Mouse (Mus musculus) right cerebral cortex, postnatal 36 days (tissue): ENCODE results near the gene C2cd4b.
A peak's percentile ranks its signal among the peaks of the same experiment; 100 is the strongest.

ENCODE experiments used
- DNase-seq, 2 experiments: peaks; one replicate each; pipeline ENCODE4 v3.0.0; 2022; ENCODE audit warnings: low spot score in 2 of 2, mixed read lengths in 1 of 2

The C2cd4b gene

DNA sequence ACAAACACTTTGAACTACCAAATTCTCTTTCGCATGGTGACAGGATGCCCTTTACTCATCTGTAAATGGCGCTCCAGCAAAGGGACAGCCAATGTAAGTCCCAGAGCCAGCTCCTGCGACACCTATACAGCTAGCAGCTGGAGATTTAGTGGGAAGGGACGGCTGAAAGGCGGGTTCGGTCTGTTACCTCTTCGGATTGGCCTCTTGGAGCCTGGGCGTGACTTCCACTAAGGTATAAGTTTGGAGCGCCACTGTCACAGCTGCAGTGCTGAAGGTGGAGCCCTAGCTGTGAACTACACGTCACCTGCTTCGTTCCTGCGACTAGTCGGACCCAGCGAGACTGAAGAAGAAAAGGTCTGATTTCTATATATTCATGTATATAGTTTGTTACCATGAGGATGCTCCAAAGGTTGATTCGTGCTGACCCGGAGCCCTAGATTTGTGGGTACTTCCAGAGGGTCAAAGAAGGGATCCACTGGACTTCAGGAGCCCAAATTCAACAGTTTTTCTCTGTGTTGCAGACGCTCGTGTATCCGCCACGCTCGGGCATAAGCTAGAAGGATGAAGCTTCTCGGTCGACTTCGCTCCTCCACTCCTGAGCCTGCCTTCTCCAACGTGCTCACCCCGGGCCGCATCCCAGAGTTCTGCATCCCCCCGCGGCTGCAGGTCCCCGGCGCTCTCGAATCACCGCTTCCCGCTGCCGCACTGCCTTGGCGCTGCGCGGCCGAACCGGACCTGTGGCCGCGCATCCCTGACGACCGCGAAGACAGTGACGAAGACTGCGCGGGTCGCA is at the start of gene C2cd4b:
TSS of gene C2cd4b (plus strand) at position 275 of the 793 bp plus-strand sequence.
- peak; percentile 31 to 41 for DNase-seq

DNA sequence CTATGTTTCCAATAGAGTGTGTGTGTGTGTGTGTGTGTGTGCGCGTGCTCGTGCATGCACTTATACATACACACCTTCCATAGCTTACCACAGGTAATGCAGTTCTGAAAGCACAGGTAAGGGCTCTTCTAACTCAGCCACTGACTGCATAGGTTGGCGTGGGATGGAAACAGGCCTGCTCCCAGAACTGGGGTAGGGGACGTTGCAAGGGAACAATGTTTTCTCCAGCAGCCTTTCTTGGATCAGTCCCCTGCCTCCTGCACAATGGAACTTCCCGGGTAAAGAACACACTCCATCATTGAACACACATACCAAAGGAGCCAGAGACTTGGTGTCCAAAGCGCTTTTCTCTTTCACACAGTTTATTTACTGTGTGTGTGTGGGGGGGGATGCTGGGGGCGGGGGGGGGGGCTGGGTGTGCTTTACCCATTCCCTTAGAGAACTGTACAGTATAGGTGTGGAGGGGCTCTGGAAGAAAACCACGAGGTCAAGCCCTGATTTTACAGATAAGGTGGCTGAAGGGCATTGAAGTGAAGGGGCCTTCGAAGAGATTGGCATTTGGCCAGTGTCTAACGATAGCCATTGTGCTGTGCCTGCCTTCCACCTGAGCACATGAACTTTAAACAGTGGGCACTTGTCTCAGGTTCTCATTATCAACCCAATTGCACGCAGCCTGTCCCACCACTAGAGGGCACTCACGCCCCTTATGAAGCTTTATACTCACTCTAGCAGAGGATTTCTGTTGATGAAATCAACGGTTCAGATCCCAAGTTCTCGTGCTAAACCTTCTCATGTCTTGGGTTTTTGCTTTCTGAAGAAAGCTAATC is 48.0 kb upstream of the C2cd4b start:
- peak; percentile 56 to 72 for DNase-seq

DNA sequence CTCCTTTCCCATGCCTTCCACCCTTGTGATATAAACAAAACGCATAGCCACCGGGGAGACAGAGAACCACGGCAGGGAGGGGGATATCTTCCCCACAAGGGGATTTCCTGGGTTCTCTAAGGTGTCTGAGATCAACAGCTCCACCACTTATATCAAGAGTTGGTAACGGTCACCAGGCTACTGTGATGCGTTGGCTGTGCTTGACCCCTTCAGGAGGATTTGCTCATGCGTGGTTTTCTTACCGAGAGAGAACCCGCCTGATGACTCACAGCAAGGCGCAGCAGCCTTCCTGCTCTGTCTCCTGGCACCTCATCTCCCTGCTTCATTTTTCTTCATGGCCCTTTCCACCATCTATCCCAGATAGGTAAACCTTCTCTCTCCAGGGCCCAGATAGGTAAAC is 47.1 kb upstream of the C2cd4b start:
- DNase-seq: no peak

DNA sequence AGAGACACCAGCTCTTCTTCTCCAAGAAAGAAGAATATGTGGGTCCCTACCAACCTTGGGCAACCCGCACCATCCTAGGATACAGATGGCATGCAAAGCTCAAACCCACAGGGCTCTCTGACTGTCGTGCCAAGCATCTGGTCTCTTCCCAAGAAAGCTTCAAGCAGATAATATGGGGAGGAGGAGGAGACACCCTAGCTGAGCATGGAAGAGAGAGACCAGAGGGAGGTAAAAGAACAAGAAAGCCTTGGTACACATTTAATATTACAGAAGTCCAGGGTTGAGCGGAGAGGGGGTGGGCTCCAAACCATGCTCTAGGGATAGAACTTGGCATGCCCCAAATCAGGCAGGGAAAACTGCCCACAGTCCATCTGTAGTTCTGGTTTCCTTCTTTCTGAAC is 42.2 kb upstream of the C2cd4b start:
- peak in 1 of 2 experiments; percentile 44 for DNase-seq

DNA sequence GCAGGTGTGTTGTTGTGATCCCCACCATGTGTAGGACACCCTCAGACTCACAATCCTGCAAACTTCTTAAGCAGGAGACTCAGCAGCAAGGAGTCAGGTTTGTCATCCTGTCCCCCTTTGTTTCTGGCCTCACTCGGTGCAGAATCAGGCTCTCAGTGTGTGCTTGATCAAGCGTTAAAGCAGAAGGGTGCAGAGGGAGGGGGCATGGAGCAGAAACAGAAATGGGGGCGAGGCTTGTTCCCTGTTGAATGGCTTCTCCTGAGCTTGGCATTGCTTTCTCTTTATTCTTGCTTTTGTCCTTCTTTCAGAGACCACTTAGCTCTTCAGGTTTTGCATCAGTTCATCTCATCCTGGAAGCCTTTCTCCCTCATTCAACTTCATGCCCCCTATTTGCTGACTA is 40.6 kb upstream of the C2cd4b start:
- DNase-seq: no peak

DNA sequence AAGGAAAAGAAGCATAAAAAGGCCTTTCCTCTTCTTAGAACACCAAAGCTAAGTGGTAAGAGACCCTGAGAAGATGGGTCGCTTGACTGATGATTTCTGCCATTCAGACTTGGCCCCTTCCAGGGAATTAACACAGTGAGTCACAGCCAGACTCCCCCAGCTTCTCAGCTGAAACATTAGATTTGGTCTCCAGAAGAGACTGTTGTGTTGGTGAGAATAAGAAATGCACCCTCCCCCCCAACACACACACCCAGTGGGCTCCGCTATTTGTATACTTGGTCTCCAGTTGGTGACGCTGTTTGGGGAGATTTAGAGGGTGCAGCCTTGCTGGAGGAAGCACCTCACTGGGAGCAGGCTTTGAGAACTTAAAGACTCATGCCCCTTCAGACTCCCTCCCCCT is 39.1 kb upstream of the C2cd4b start:
- DNase-seq: no peak

DNA sequence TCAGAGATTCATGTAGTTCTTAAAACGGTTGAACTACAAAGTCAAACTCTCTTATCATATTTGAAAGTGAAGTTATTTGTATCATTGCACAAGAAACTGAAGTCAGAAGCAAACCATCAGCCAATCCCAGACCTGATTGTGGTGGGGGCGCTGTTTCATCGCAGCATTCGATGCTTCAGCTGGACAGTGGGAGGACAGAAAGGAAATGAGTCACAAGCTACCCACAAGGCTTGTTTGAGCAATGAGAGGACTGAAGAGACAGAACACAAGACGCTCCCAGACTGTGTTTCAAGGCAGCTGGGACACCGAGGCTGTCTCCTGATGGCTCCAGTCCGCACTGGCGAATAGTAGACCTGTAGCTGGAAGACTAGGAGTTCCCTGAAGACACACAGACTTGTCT is 36.9 kb upstream of the C2cd4b start:
- DNase-seq: peak; percentile 43 to 54

DNA sequence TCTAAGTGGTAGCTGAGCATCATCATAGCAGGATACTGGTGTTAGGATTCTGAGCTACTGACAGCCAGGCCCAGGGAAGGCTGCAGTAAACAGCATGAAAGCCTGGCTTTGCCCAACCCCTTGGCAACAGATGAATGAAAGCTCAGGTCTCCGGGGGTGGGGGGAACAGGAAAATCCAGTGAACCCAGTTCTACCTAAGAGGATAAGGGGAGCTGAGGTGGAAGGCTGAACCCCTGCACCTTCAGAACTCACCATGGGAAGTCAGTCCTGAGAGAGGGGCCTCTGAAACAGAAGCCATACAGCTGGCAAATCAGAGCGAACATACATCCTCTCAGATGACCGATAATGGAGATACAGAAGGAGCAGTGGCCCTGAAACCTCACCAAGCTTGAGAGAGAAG is 34.0 kb upstream of the C2cd4b start:
- no peak for DNase-seq

DNA sequence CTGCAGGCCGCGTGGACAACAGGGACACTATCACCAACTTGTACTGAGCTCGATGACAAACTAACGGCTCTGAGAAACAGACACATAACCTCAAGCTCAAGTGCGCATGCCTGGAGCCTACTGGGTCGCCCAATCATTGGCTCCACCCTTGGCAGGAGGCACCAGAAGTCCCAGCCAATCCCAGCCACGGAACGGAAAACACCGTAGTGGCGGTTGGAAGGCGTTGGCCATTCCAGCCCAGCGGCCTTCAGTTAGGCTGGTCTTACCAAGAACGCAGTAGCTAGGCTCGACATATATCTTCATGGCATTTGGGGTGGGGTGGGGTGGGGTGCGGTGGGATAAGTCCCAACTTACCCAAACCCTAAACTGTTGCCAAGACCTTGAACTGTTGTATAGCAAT is 25.5 kb upstream of the C2cd4b start:
- DNase-seq: no peak

DNA sequence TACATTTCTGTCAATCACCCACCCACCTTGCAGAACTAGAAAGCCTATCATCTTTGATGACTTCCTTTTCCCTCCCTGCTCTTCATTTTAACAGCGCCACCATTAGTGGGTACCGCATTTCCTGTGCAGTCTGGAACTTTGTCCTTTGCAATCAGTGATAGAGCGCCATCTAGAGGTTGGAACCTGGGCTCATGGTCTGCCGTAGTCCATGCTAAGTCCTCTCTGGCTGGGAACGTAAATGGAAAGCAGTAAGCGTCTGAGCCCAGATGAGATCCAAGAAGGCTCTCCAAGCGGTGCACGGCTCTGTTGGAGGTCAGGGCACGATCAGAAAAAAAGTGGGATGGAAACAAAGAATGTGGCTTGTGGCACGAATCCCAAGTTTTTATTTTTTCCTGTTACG is 23.8 kb upstream of the C2cd4b start:
- no peak for DNase-seq

DNA sequence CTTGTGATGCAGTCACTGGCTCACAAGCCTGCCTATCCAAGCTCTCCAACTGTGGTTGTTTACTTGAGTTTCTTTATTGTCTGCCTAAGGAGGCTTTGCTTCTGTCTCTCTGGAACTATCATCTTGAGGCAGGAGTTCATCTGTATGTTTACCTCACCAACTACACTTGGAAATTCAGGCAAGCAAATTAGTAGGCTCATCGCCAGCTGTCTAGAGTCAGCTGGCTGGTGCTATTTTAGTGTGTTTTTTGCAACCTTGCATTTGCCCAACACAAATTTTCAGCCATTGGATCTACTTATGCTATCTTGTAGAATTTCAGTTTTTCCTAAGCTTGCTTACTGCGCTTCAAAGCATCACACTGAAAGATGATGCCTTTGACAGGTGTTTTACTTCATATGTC is 18.0 kb upstream of the C2cd4b start:
- no peak for DNase-seq

DNA sequence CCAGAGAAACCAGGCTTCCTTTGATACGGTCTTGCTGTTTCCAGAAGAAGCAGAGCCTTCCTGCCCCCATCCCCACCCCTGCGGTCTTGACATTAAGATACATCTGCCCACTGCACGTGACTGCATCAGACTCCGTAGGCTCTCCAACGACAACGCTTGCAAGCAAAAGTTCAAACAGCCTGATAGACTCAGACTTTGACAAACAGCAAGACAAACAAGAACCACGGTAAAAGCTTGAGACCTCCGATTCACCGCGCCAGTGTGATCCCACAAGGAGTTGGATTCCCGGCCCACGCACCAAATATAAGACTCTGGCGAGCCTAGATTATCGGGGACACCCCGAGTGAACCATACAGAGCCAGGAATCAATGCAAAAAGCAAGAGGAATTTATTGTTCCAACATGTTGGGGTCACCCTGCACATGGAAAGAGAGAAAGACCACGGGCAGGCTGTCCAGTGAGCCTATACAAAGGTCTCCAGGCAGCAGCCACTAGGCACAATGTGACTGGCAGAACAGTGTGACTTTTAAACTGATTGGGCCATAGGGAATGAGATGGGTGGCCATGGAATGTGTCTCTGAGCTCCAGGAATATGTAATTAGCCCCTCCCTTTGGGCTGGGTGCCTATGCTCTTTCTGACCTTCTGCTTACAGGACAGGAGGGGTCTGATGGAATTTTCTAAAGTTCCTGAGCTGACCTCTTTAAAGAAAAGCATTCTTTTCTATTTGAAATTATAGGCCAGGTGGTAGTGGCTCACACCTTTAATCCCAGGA is 5.6 kb upstream of the C2cd4b start:
- DNase-seq: no peak

DNA sequence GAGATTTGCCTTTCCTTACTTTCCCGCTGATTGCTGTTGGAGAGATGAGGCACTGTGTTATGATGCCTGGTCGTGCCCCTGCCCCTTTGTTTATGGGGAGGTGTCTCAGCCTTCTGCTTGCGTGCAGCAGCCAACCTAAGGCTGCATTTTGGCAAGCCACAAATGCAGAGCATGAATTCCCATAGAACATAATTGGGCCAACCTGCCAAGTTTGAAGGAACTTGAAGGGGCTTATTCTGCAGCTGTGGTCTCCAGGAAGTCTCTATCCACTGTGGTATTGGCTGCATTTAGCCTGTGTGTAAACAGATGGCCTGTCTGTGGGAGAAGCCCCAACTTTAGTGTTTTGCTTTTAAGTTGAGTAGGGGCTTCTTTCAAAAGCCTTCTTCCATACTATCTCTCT is 4.5 kb upstream of the C2cd4b start:
- no peak for DNase-seq

DNA sequence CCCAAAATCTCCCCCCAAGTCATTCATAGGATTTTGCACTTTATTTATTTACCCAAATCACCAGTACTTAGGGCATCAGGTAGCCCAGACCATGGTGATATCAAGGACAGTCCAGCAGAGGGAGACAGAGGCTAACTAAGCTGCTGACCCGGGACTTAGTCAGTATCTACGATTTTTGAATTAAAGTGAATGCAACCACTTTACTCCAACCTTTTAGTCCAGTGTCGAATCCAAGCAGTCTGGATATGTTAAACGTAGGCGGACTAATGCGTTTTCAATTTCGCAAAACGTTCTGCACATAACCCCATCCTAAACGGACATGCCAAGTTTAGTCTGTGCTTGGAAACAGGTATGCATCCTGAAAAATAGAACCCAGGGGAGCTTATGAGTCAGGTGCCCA is 551 bp upstream of the C2cd4b start:
- peak in 1 of 2 experiments; percentile 21 for DNase-seq

DNA sequence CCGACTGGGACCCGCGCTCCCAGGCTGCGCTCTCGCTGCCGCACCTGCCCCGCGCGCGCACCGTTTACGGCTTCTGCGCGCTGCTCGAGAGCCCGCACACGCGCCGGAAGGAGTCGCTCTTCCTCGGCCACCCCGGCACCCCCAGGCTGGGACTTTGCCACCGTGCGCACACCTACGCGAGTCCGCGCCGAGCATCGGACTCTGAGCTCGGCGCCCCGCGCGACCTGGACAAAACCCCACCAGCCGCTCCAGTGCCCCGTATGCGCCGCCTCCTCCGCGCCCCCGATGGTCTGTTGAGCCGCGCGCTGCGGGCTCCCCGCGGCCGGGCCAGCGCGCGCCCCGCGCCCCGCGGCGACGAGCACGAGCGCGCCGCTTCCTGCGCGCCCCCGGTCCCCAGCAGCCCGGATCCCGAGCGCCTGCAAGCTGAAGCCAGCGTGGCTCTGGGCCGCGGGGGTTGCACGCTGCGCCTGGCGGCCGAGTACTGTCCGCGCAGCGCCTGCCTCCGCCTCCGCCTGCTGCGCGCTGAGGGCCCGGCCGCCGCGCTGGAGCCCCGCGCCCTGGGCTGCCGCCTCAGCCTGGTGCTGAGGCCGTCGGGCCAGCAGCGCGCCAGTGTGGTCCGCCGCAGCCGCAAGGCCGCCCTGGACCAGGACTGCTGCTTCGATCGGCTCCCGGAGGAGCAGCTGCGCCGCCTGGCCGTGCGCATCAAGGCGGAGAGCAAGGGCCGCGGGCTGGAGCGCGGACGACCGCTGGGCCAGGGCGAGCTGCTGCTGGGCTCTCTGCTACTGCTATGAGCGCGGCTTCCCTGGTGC is 923 bp downstream of the C2cd4b start:
- peak; percentile 50 to 65 for DNase-seq

DNA sequence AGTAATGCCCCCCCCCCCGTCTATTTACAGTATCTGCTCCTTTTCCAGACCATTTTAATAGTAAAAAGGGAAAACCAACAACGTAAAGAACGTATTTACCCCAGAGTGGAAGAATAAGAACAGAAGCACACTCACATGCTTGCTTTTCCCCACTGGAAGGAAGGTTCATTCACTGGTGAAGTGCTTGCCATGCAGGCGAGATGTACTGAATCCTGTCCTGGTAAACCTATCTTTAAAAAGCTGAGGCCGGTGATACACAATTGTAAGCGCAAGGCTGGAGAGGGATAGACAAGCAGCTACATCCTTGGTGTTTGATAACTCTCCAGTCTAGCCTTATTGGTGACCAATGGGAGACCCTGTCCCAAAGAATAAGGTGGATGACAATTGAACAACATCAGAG is 1.8 kb downstream of the C2cd4b start:
- no peak for DNase-seq

DNA sequence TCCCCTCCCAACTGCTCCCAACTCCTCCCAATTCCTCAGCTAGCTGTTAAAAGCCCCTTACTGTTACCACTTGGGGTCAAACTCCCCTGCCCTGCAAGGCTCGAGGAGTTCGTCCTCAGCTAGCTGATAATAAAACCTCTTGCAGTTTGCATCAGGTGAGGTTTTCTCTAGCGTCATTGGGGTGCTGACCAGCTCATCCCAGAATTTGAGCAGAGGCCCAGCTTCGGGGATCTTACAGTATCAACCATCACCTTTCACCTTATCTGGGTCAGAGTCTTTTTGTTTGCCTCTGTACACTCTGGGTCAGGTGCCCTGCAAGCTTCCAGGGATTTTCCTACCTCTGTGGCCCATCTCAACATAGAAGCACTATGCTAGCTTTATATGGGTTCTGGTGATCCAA is 4.1 kb downstream of the C2cd4b start:
- DNase-seq: no peak

DNA sequence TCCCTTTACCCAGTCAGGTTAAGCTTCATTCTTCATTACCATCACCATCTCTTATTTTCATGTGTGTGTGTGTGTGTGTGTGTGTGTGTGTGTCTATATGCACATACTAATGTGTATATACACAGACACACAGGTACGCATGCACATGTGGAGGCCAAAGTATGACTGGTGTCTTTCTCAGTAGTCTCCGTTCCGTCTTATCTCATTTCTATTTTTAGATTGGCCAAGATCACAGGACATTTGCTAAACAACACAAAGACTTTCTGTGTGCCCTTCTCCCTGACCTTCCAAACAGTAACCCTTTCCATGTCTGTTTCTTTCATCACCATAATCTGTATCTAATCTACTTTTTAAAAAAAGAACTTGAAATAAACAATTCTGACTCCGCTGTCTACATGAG is 7.2 kb downstream of the C2cd4b start:
- no peak for DNase-seq

DNA sequence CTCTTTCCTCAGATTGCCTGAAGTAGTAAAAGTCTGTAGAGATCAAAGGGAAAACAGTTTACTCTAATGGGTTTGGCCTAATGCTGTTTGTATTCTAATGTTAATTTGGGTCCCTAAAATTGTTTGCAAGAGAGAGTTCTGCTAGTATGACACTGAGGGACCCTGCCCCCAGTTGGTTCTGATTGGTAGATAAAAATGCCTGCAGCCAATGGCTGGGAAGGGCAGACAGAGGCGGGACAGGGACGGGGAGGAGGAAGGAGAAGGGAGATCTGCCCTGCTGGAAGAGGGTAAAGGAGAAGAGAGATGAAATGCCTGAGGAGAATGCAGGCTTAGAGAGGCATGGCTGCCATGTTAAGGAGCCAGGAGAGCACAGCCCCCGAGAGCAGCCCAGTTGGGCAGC is 7.7 kb downstream of the C2cd4b start:
- no peak for DNase-seq

DNA sequence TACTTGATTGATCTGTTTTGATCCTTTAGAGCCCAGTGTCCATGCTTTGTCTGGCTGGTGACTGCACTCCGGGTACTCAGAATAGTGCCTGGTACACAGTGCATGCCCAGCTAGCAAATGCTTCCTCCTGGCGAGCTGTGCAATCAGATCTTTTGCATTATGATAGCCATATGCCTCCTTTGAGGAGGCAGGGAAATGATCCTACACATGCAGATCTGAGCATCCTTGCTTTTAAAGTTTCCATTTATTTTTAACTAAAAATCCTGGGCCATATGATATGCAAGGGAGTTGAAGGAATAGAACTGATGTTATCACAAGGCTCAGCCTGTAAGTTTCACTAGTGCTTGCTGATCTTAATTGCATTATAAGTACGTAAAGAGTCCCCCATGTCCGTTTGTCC is 9.6 kb downstream of the C2cd4b start:
- no peak for DNase-seq

DNA sequence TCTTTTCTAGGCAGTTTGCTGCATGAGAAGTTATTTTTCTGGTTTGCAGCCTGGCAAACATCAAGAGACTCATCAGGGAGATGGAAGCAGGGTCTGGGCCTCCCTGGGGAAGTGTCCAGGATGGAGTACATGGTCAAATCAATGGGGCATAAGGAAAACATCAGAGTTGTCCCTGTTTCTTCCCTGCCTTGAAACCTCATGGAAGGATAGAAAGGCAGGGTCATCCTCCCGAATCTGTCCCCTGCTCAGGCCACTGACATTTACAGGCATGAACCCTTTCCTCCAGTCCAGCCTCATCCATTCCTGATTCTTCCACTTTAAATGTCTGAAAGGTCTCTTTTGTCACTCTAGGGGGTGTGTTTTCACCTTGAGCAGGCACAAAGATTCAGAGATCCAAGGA is 10.2 kb downstream of the C2cd4b start:
- no peak for DNase-seq

DNA sequence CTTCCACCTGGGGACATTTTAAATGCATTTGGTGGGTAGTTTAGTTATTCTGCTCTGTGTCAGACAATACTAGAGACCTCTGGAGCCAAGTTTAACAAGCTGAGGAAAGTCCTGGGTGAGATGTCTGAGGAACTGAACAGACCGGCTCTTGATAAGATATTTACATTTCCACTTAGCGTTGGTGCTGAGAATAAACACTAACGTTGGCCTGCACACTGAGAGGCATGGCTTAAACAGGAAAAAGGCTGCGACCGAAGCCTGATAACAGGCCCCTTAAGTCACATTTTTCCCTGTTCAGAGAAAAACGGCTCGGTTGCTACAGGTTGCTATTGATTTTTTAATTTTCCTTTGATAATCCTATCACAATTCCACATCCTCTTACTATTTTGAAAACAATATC is 12.1 kb downstream of the C2cd4b start:
- no peak for DNase-seq
